Mouse (Mus musculus): ENCODE data around the gene Ryr3.

Gene Ryr3

GRCm38 (mm10) chr2:112669461-112669860, 547.4 kb downstream of the Ryr3 start:
- no peak for DNase-seq (ENCODE audit: extremely low spot score)

DNA sequence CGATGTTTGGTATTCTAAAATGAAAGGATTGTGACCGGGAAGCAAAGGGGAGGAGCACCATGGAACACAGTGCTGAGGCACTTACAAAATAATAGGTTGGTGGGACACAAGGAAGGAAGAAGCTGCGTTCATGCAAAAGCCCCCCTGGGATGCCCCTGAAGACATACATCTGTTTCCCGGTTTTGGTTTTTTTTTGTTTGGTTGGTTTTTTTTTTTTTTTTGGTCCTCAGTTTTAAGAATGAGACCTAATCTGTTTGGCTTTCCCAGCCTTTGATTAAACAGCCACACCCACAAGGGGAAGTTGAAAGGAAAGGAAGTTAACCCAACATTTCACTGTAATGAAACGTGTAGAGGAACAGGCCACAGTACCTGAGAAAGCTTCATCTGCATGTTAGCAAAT, 560.8 kb downstream of the Ryr3 start:
- no peak for DNase-seq (ENCODE audit: extremely low spot score)

DNA sequence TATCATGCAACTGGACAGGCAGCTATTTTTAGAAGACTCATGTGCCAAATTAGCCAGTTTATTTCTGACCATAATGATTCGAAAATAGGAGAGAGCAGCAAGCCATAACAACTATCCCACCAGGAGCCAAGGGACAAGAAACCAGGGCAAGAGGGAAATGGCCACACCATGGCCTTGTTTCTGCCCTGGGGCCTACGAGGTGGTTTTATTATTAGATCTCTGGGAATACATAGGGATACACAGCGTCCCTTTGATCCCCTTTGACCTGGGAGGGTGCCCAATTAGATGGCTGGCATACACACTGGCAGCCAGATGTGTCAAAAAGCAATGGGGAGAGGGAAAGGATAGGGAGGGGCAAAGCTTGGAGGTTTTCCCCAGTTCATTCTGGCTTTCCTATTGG, 563.1 kb downstream of the Ryr3 start:
- no peak for DNase-seq (ENCODE audit: extremely low spot score)

- no peak for DNase-seq (ENCODE audit: extremely low spot score)
Measured at GRCm38 (mm10) chr2:112637206-112637605, 579.7 kb downstream of the Ryr3 start.

DNA sequence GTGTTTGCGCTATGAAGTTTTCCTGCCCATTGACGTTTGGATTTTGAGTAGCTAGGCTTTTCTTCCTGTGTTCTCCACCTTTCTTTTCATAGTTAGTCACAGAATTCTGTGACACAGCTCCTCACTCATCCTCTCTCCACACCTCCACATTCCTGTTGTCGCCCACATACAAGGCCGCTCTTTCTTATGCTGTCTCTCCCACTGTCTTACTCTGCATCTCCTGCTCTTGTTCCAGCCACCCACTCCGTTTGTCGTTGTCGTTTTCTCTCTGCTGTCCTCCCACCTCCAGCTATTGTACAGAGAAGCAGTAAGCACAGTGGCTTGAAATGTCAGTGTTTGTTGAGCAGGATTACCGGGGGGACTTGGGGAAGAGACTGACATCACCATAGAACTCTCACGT, 584.4 kb downstream of the Ryr3 start:
- no peak for DNase-seq (ENCODE audit: extremely low spot score)

GRCm38 (mm10) chr2:112630669-112631068, 586.2 kb downstream of the Ryr3 start:
- no peak for DNase-seq (ENCODE audit: extremely low spot score)

DNA sequence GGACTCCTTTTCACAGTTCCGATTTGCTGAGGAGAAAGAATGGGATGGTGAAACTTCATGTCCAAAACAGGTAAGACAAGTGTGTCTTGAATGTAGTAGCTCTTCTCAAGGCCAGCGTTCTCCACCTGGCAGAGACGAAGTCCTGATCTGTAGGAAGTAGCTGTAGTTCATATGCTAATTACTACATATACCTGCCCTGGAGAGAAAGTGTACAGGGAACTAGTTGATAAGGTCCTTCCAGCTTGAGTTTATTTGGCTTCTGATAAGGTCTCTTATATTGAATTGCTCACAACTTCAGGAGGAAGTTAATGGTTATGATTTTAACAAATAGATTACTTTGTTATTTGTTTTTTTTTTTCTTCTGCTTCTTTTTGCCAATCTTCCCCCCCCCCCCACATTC, 591.7 kb downstream of the Ryr3 start:
- no peak for DNase-seq (ENCODE audit: extremely low spot score)

DNA sequence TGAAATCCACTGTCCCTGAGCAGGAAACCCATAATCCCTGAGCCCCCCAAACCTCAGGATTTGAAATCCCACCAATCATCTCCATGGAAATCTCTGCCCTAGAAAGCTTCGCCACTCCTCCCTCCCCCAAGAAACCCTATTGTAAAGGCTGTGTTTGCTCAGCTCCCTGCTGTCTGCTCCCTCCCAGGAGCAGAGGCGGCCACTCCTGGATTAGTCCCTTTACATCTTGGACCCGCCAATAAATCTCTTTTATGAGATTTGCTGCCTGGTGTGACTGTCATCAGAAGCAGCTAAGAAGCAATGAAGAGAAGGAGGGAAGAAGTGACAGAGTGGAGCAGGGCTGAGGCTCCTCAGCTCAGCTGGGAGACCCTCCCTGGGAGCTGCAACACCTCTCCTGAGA, 599.7 kb downstream of the Ryr3 start:
- DNase-seq (ENCODE audit: extremely low spot score), result peak; percentile 4

GRCm38 (mm10) chr2:112614375-112614774, 602.5 kb downstream of the Ryr3 start:
- DNase-seq (ENCODE audit: extremely low spot score), result no peak

GRCm38 (mm10) chr2:112612628-112613027, 604.3 kb downstream of the Ryr3 start:
- DNase-seq (ENCODE audit: extremely low spot score), result no peak

DNA sequence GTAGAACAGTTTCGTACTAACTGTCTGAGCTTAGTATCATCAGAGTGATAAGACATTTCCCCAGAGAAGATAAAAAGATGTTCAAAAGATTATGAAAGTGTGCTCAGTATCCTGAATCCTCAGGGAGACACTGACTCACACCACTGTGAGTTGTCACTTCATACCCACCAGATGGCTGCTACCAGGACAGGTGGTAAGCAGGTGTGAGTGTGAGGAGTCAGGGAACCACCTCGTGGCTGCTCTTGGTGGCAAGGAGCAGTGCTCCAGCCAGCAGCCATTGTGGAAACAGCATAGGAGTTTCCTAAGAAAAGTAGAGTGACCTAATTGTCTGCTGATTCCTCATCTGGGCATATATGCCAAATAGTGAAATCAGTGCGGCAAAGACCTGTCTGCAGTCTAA, 610.4 kb downstream of the Ryr3 start:
- no peak for DNase-seq (ENCODE audit: extremely low spot score)

- DNase-seq (ENCODE audit: extremely low spot score), result no peak
Measured at GRCm38 (mm10) chr2:112602487-112602886, 614.4 kb downstream of the Ryr3 start.

DNA sequence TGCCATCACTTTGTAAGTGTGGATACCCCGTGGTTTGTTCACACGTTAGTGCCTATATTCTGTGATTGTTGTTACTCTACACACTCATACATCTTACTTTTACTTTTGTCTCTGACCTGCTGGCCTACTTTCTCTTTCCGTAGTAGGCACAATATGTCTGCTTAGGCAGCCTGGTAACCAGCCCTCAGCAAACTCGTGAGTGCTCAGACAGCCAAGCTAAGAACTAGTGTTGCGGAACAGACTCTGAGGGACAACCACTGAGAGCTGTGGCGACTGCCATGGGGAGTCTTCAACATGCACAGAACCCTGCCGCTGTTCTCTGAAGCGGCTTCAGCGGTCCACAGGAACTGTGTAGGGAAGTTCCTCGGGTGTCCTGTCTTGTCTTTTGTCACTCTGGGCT, 616.7 kb downstream of the Ryr3 start:
- no peak for DNase-seq (ENCODE audit: extremely low spot score)

DNA sequence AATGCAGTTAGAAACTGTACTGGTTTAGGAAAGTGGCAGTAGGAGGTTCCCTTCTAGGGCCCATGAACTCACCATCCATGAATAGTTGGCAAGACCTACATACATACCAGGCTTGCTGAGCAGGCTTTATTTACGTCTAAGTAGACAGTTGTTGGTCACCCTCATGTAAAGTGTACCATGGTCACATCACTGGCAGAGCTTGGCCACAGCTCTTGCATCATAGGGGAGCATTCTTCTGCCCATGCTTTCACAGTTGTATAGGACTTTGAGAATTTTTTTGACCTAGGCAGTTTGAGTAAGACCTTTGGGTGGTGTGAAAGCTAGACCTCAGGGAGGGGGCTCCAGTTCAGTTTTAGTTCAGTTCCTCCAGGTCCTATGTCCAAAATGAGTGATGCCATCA, 619.8 kb downstream of the Ryr3 start:
- DNase-seq (ENCODE audit: extremely low spot score), result no peak

DNA sequence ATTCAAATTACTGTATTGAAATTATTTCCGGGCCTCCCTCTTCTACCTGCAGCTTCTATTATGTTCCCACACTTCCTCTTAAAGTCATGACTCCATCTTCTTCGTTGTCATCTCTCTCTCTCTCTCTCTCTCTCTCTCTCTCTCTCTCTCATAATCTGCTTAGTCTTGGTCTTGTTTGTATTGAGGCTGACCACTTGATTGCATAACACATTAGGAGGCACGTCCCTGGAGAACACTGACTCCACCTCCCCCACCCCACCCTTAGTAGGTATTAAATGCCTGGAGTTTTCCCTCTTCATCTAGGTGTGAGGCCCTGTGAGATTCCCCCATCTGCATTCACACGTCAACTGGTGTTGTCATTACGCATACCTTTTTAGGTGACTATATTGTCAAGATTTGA, 620.5 kb downstream of the Ryr3 start:
- no peak for DNase-seq (ENCODE audit: extremely low spot score)

GRCm38 (mm10) chr2:112595807-112596206, 621.1 kb downstream of the Ryr3 start:
- DNase-seq (ENCODE audit: extremely low spot score), result no peak

DNA sequence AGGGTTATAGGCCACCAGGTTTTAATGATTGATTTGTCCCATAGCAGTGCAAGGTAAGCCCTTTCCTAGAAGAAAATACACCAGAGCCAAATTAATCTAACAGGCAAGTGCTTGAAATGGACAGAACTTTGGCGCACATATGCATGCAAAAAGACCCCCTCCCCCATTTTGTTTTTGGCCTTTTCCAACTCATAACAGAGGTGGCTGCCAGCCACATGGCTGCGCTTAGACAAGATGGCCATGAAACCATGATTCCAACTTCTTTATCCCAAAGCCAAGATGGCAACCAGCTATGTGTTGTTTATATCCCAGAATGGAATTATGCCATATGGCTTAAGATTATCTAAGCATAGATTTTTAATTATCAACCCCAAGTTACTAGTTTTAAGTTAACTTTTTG, 623.1 kb downstream of the Ryr3 start:
- DNase-seq (ENCODE audit: extremely low spot score), result no peak

DNA sequence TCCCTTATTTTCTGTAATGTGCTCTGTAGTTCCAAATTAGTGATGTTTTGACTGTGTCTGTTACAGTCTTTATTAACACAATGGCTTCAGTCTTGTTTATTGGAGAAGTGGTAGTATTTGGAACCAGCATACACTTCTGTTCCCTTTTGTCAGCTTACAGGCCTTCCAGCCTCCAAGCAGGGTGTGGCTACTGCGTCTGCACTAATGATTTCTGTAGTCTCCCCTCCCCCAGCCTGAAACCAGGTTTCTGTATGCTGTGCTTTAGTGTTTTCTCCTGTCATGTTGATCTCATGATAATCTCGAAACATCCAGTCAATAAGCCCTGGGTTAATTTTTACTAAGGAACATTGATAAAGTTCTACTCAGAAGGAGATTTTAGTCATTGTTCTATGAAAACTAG, 623.6 kb downstream of the Ryr3 start:
- DNase-seq (ENCODE audit: extremely low spot score), result no peak

- DNase-seq (ENCODE audit: extremely low spot score), result no peak
Measured at GRCm38 (mm10) chr2:112591451-112591871, 625.4 kb downstream of the Ryr3 start.

- DNase-seq (ENCODE audit: extremely low spot score), result no peak
Measured at GRCm38 (mm10) chr2:112590985-112591384, 625.9 kb downstream of the Ryr3 start.

Measured in embryo, embryonic 9.5 days (tissue).